Mouse (Mus musculus) layer of hippocampus, adult 8-10 months (tissue): ENCODE data around the gene Pde3a. TPM values are rescaled to one million over a fixed set of nuclear protein-coding genes. Genes with fewer than 3 reads are reported as not detected.

ENCODE experiments used
- DNase-seq, 2 experiments: peaks; one replicate each; pipeline ENCODE4 v3.0.0; 2022; ENCODE audit warnings: low spot score in 2 of 2
- total RNA-seq, 4 experiments: library from RNA; stranded (reverse); gene quantifications; 2 replicates each; pipeline ENCODE4 v1.2.4; 2022

The Pde3a gene
- total RNA-seq, 4 experiments from 2014 or later: 1.8 to 3.1 (median 2.3) TPM

- peak; percentile 12 to 17 for DNase-seq
Observed at GRCm38 (mm10) chr6:141487266-141487665, 238.2 kb downstream of the Pde3a start.

- peak; percentile 15 to 49 for DNase-seq
Observed at GRCm38 (mm10) chr6:141488619-141489018, 239.6 kb downstream of the Pde3a start.

GRCm38 (mm10) chr6:141494909-141495308, 245.8 kb downstream of the Pde3a start:
- no peak for DNase-seq

- peak; percentile 18 to 29 for DNase-seq
Observed at GRCm38 (mm10) chr6:141495634-141496418, 246.8 kb downstream of the Pde3a start.

- no peak for DNase-seq
Observed at GRCm38 (mm10) chr6:141499511-141499910, 250.4 kb downstream of the Pde3a start.

- no peak for DNase-seq
Observed at GRCm38 (mm10) chr6:141501171-141501570, 252.1 kb downstream of the Pde3a start.

GRCm38 (mm10) chr6:141522541-141522940, 273.5 kb downstream of the Pde3a start:
- no peak for DNase-seq

- peak; percentile 24 to 33 for DNase-seq
Observed at GRCm38 (mm10) chr6:141523747-141524640, 274.9 kb downstream of the Pde3a start, which contains the start of gene Slco1c1. Gene Slco1c1 (plus strand): TSS chr6:141524368.

GRCm38 (mm10) chr6:141525787-141526186, 276.7 kb downstream of the Pde3a start:
- peak in 1 of 2 experiments; percentile 4 for DNase-seq

- no peak for DNase-seq
Observed at GRCm38 (mm10) chr6:141530865-141531264, 281.8 kb downstream of the Pde3a start.

GRCm38 (mm10) chr6:141537298-141537697, 288.2 kb downstream of the Pde3a start:
- no peak for DNase-seq

GRCm38 (mm10) chr6:141541136-141541535, 292.1 kb downstream of the Pde3a start:
- DNase-seq: no peak

GRCm38 (mm10) chr6:141543344-141543743, 294.3 kb downstream of the Pde3a start:
- DNase-seq: no peak
